Mouse (Mus musculus) right cerebral cortex, postnatal 10 days (tissue): Measurements from ENCODE around the gene Usp36.
"Not testable (repeated sequence)": the region's sequence is repeated elsewhere in the genome, so short reads cannot be mapped to it uniquely, and the experiment has no call there.

ENCODE experiments used
- DNase-seq, 2 experiments: peaks; one replicate each; pipeline ENCODE4 v3.0.0; 2021; ENCODE audit warnings: low spot score in 2 of 2

Gene Usp36

GRCm38 (mm10) chr11:118289999-118290889 is at the start of gene Usp36:
Gene Usp36 (minus strand): TSS chr11:118290244.
- DNase-seq, result peak; percentile 100

- peak in 1 of 2 experiments; percentile 58 for DNase-seq
Measured at GRCm38 (mm10) chr11:118337491-118338168, 47.6 kb upstream of the Usp36 start.

DNA sequence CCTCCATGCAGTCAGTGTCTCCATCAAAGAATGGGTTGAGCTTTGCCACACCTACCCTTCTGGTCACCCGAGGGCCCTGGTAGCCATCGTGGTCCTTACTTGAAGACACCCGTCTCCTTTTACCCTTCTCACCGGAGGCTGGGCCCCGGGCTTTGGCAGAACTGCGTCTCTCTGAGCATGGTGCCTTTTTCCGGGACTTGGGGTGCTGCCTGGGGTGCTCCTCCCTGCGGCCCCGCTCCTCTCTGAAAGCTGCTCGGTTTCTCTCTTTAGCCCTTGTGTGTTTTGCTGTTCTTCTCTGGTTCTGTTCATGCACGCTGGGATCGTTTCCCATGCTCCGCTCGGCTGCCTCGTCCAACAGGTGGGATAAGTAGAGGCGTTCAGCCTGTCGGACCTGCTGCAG is 43.4 kb upstream of the Usp36 start:
- no peak for DNase-seq

GRCm38 (mm10) chr11:118332376-118332775 is 42.3 kb upstream of the Usp36 start:
- no peak for DNase-seq

DNA sequence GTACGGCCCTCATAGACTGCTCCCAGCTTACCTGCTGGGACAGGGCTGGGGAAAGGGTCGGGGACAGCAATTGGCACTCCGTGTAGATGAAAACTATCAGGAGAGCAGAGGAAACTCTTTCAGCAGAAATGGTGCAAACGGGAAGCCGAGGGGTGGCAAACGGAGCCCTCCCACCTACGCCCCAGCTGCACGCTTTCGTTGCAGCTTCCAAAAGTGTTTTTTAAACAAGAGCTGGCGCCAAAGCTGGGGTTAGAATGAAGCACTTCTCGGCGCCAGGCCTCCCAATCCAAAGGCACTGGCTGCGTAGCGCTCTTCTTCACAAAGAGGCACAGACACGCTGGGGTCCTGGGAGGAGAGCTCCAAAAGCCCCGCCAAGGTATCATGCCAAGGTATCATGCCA is 40.7 kb upstream of the Usp36 start:
- no peak for DNase-seq

- no peak for DNase-seq
Measured at GRCm38 (mm10) chr11:118330361-118330760, 40.3 kb upstream of the Usp36 start.

DNA sequence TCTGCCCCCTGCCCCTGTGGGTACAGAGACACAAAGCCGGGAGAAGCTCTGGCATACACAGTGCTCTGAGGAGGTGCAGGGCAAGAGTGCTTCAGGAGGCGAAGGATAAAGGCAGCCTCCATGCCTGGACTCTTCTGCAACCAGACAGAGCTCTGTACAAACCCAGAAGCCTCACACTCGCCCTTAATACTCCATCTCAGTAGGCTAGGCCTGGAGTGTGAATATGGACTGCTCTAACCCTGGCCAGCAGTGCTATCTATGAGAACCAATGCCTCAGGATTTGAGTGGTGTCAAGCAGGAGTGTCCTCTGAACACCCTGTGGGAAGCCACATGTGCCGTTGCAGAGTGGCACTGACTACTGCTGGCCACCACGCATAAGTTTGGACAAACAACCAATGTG is 38.9 kb upstream of the Usp36 start:
- no peak for DNase-seq

GRCm38 (mm10) chr11:118328511-118328910 is 38.5 kb upstream of the Usp36 start:
- no peak for DNase-seq

DNA sequence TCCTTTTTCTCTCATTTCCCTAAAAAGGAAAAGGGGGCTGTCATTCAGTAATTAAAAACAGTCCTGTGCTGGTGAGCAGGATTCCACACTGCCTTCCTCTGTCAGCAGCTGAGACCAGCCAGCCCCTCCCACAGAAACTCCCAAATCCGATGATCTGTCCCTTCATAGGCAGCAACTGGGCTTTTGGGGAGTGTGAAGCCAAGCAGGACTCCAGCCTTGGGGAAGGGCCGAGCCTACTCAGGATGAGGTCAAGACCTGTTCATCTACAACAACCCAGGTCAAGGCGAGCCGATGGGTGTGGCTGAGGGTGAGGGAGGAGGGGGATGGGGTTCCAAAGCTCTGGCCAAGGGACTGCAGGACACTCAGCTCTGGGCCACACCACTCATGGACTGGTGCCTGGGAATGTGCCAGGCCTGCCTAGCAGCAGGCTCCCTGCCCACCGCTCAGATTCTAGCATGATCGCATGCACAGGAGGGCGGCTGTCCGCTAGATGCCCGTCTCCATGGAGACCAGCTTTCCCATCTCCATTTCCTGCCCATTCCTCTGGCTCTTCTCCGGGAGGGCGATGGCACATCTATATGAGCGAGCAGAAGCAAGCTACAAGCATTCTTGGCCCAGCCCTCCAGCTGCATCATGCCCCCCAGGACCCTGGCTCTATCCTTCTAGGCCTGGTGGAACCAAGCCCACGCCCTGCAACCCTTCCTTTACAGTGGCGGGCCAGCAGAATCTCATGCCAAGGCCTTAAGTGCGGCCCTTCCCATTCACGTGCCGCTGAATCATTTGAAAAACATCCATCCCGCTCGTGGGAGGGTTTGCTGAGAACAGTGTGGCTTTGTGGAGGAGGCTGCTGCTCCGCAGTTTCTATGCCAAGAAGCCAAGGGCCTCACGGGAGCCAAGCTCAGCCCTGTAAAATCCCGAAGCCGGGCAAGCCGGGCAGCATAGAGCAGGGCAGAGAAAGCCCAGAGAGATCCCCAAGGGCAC is 37.2 kb upstream of the Usp36 start:
- peak; percentile 91 to 94 for DNase-seq

- no peak for DNase-seq
Measured at GRCm38 (mm10) chr11:118326491-118326890, 36.4 kb upstream of the Usp36 start.

GRCm38 (mm10) chr11:118324541-118324940 is 34.5 kb upstream of the Usp36 start:
- no peak for DNase-seq

GRCm38 (mm10) chr11:118323974-118324373 is 33.9 kb upstream of the Usp36 start:
- no peak for DNase-seq

DNA sequence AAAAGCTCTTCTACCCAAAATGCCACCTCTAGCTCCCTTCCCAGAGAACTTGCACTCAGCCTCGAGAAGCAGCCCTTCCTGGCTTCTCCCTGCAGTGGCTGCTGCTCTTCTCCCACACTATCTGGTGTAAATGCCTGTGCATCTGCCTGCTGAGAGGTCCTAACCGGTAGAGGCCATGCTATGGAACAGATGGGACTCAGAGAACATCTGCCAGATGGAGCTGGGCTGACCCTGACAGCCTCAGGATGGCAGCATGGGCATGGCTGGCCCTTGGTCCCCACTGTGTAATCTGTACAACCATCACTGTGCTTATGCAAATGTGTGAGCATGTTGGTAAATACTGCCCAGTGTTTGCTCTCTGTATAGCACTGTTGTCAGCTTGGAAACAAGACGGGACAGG is 32.6 kb upstream of the Usp36 start:
- no peak for DNase-seq

- no peak for DNase-seq
Measured at GRCm38 (mm10) chr11:118321971-118322370, 31.9 kb upstream of the Usp36 start.

DNA sequence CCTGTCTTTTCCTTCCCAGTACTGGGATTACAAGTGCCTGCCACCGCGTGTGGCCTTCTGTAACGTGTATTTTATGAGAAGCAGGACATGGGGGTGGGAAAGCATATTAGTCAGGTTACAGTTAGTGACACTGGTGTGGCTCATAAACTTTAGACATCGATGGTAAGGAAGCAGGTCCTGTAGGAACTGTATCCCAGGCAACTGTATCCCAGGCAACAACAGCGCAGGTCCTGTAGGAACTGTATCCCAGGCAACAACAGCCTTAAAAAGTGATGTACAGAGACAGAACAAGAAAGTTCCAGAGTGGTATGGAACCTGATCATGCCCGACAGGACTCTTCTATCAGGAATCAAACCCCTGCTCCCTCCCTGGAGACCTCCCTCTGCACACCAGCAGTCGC is 31.5 kb upstream of the Usp36 start:
- peak; percentile 75 to 89 for DNase-seq

GRCm38 (mm10) chr11:118318678-118319077 is 28.6 kb upstream of the Usp36 start:
- peak in 1 of 2 experiments; percentile 63 for DNase-seq

- DNase-seq, result peak in 1 of 2 experiments; percentile 63
Measured at GRCm38 (mm10) chr11:118317129-118317528, 27.1 kb upstream of the Usp36 start.

DNA sequence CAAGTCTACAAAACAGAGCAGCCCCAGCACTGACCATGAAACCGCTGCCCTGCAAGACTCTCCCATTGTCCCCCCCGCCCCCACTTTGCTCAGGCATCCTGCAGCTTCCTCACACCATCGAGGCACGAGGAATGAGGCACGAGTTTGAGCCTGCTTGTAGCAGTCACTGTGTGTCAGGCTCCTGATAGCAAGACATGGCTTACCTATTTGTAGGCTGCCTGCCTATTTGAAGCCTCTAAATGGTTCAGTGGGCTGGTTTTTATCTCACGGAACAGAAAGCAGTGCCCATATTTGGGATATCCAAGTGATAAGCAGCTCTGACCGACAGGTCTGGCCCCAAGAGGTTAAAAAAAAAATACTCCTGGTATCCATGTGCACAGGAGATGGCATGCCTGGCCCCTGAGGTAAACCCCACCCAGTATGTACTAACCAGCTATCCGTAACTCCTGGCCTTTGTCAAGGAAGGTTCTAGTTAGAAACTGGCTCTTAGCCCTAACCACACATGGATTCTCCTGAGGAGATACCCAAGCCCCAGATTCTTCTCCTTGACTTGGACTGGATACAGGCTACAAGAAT is 26.3 kb upstream of the Usp36 start:
- DNase-seq, result no peak

GRCm38 (mm10) chr11:118312132-118312723 is 22.2 kb upstream of the Usp36 start:
- no peak for DNase-seq

GRCm38 (mm10) chr11:118307962-118308361 is 17.9 kb upstream of the Usp36 start:
- not testable (repeated sequence) for DNase-seq

GRCm38 (mm10) chr11:118303959-118304358 is 13.9 kb upstream of the Usp36 start:
- not testable (repeated sequence) for DNase-seq
